Mouse (Mus musculus): ENCODE results near the gene Elk4. TPM values are rescaled to one million over a fixed set of nuclear protein-coding genes. Genes with fewer than 3 reads are reported as not detected.

The Elk4 gene
- polyA plus RNA-seq, 1 experiment from 2014 or later: 11.4 TPM

- no peaks in the 10 kb centered on the region for H3K36me3 ChIP-seq
- 92% methylated on average over 9 of the region's 9 CpGs for WGBS
- H3K4me2 ChIP-seq: no peak overlapping the region
- H3K27ac ChIP-seq (replicated peaks): no peak overlapping the region
- no peak overlapping the region for H3K4me3 ChIP-seq
- no peak for ATAC-seq (ENCODE audit: low FRiP score, low read depth)
- no peaks in the 10 kb centered on the region for H3K4me1 ChIP-seq (replicated peaks)
- no peaks in the 10 kb centered on the region for H3K9me3 ChIP-seq
- H3K9ac ChIP-seq: no peak overlapping the region
- H3K27me3 ChIP-seq: no peaks in the 10 kb centered on the region
Observed at GRCm38 (mm10) chr1:131990083-131990760, 17.2 kb upstream of the Elk4 start.

GRCm38 (mm10) chr1:131992561-131993001, 14.8 kb upstream of the Elk4 start:
- Histone ChIP-seq H3K4me2 (no peak overlapping the region), H3K27me3 (no peaks in the 10 kb centered on the region), H3K4me3 (no peak overlapping the region), H3K9ac (no peak overlapping the region), H3K9me3 (no peaks in the 10 kb centered on the region), H3K4me1 (replicated peaks) (no peaks in the 10 kb centered on the region), H3K27ac (replicated peaks) (no peak overlapping the region), H3K36me3 (no peaks in the 10 kb centered on the region)
- 86% methylated on average over 7 of the region's 7 CpGs for WGBS
- ATAC-seq (ENCODE audit: low FRiP score, low read depth): no peak

- WGBS: 93% methylated on average over 12 of the region's 12 CpGs
- no peaks in the 10 kb centered on the region for H3K9me3 ChIP-seq
Observed at GRCm38 (mm10) chr1:131993169-131994040, 14.0 kb upstream of the Elk4 start.

GRCm38 (mm10) chr1:131995062-131995461, 12.3 kb upstream of the Elk4 start:
- Histone ChIP-seq H3K27ac (replicated peaks) (no peak overlapping the region), H3K4me1 (replicated peaks) (no peaks in the 10 kb centered on the region), H3K4me2 (no peak overlapping the region), H3K9me3 (no peaks in the 10 kb centered on the region), H3K36me3 (no peaks in the 10 kb centered on the region), H3K4me3 (no peak overlapping the region), H3K27me3 (no peaks in the 10 kb centered on the region), H3K9ac (no peak overlapping the region)
- 44% methylated on average over 4 of the region's 4 CpGs for WGBS
- ATAC-seq (ENCODE audit: low FRiP score, low read depth): no peak

More at GRCm38 (mm10) chr1:131993169-131994040, 14.0 kb upstream of the Elk4 start:
- Histone ChIP-seq H3K4me1 (replicated peaks) (no peaks in the 10 kb centered on the region), H3K9ac (no peak overlapping the region), H3K27ac (replicated peaks) (no peak overlapping the region), H3K4me3 (no peak overlapping the region), H3K27me3 (no peaks in the 10 kb centered on the region), H3K4me2 (no peak overlapping the region), H3K36me3 (no peaks in the 10 kb centered on the region)
- no peak for ATAC-seq (ENCODE audit: low FRiP score, low read depth)

- Histone ChIP-seq H3K9ac (no peak overlapping the region), H3K27me3 (no peaks in the 10 kb centered on the region), H3K4me1 (replicated peaks) (no peaks in the 10 kb centered on the region), H3K27ac (replicated peaks) (no peak overlapping the region), H3K4me3 (no peak overlapping the region), H3K4me2 (no peak overlapping the region), H3K36me3 (no peaks in the 10 kb centered on the region), H3K9me3 (no peaks in the 10 kb centered on the region)
- ATAC-seq (ENCODE audit: low FRiP score, low read depth): no peak
Observed at GRCm38 (mm10) chr1:132000506-132000905, 6.9 kb upstream of the Elk4 start.

GRCm38 (mm10) chr1:132001880-132002330, 5.5 kb upstream of the Elk4 start:
- Histone ChIP-seq H3K27me3 (no peaks in the 10 kb centered on the region), H3K9ac (no peak overlapping the region), H3K27ac (replicated peaks) (no peak overlapping the region), H3K4me1 (replicated peaks) (peaks cover 5% of the 10 kb centered on the region), H3K4me3 (no peak overlapping the region), H3K36me3 (no peaks in the 10 kb centered on the region), H3K9me3 (no peaks in the 10 kb centered on the region), H3K4me2 (no peak overlapping the region)
- 88% methylated on average over 4 of the region's 4 CpGs for WGBS
- ATAC-seq (ENCODE audit: low FRiP score, low read depth): no peak

GRCm38 (mm10) chr1:132003111-132003510, 4.3 kb upstream of the Elk4 start:
- no peaks in the 10 kb centered on the region for H3K27me3 ChIP-seq
- H3K4me3 ChIP-seq: no peak overlapping the region
- WGBS: 67% methylated on average over 2 of the region's 2 CpGs
- no peak overlapping the region for H3K9ac ChIP-seq
- H3K9me3 ChIP-seq: no peaks in the 10 kb centered on the region
- peaks cover 5% of the 10 kb centered on the region for H3K4me1 ChIP-seq (replicated peaks)
- H3K27ac ChIP-seq (replicated peaks): no peak overlapping the region
- no peak for ATAC-seq (ENCODE audit: low FRiP score, low read depth)
- H3K4me2 ChIP-seq: no peak overlapping the region
- H3K36me3 ChIP-seq: no peaks in the 10 kb centered on the region

- peaks cover 10% of the 10 kb centered on the region for H3K4me1 ChIP-seq (replicated peaks)
- H3K36me3 ChIP-seq: no peaks in the 10 kb centered on the region
- H3K27ac ChIP-seq (replicated peaks): no peak overlapping the region
- no peak overlapping the region for H3K4me3 ChIP-seq
- no peaks in the 10 kb centered on the region for H3K9me3 ChIP-seq
- whole genome bisulfite sequencing: 70% methylated on average over 1 of the region's 1 CpGs
- H3K4me2 ChIP-seq: no peak overlapping the region
- no peak for ATAC-seq (ENCODE audit: low FRiP score, low read depth)
- H3K27me3 ChIP-seq: no peaks in the 10 kb centered on the region
- no peak overlapping the region for H3K9ac ChIP-seq
Observed at GRCm38 (mm10) chr1:132003817-132004216, 3.6 kb upstream of the Elk4 start.

GRCm38 (mm10) chr1:132004574-132005180, 2.7 kb upstream of the Elk4 start:
- Histone ChIP-seq H3K36me3 (no peaks in the 10 kb centered on the region), H3K27ac (replicated peaks) (no peak overlapping the region), H3K4me3 (no peak overlapping the region), H3K4me2 (no peak overlapping the region), H3K27me3 (no peaks in the 10 kb centered on the region), H3K9ac (no peak overlapping the region), H3K4me1 (replicated peaks) (peaks cover 19% of the 10 kb centered on the region), H3K9me3 (no peaks in the 10 kb centered on the region)
- no peak for ATAC-seq (ENCODE audit: low FRiP score, low read depth)
- 86% methylated on average over 6 of the region's 6 CpGs for WGBS

GRCm38 (mm10) chr1:132005466-132005865, 1.9 kb upstream of the Elk4 start:
- H3K36me3 ChIP-seq: no peaks in the 10 kb centered on the region
- H3K4me2 ChIP-seq: no peak overlapping the region
- H3K9ac ChIP-seq: no peak overlapping the region
- peaks cover 22% of the 10 kb centered on the region for H3K4me1 ChIP-seq (replicated peaks)
- H3K4me3 ChIP-seq: no peak overlapping the region
- no peak overlapping the region for H3K27ac ChIP-seq (replicated peaks)
- WGBS: 82% methylated on average over 1 of the region's 1 CpGs
- no peaks in the 10 kb centered on the region for H3K27me3 ChIP-seq
- no peak for ATAC-seq (ENCODE audit: low FRiP score, low read depth)
- H3K9me3 ChIP-seq: no peaks in the 10 kb centered on the region

GRCm38 (mm10) chr1:132006046-132006445, 1.4 kb upstream of the Elk4 start:
- peaks cover 22% of the 10 kb centered on the region for H3K4me1 ChIP-seq (replicated peaks)
- 89% methylated on average over 3 of the region's 3 CpGs for WGBS

GRCm38 (mm10) chr1:132006721-132007120, 686 bp upstream of the Elk4 start:
- Histone ChIP-seq H3K9me3 (no peaks in the 10 kb centered on the region), H3K9ac (peak overlapping the region; percentile 94), H3K36me3 (no peaks in the 10 kb centered on the region), H3K27me3 (no peaks in the 10 kb centered on the region), H3K4me2 (peak overlapping the region; percentile 62), H3K4me3 (peak overlapping the region; percentile 91), H3K27ac (replicated peaks) (peak overlapping the region; percentile 98), H3K4me1 (replicated peaks) (peaks cover 22% of the 10 kb centered on the region)
- WGBS: 42% methylated on average over 5 of the region's 5 CpGs
- ATAC-seq (ENCODE audit: low FRiP score, low read depth): no peak

More at GRCm38 (mm10) chr1:132006046-132006445, 1.4 kb upstream of the Elk4 start:
- H3K9ac ChIP-seq: no peak overlapping the region
- ATAC-seq (ENCODE audit: low FRiP score, low read depth): no peak
- H3K4me3 ChIP-seq: no peak overlapping the region
- no peaks in the 10 kb centered on the region for H3K36me3 ChIP-seq
- no peaks in the 10 kb centered on the region for H3K9me3 ChIP-seq
- no peaks in the 10 kb centered on the region for H3K27me3 ChIP-seq
- no peak overlapping the region for H3K27ac ChIP-seq (replicated peaks)
- H3K4me2 ChIP-seq: no peak overlapping the region
